Mouse (Mus musculus) 3134 (cell line): ENCODE results near the gene Nbea.

ENCODE experiments used
- DNase-seq: peaks from one replicate; pipeline ENCODE4 v3.0.0-alpha.2; 2011; ENCODE audit warnings: low spot score; ENCODE audit not compliant: insufficient read length; ENCODE audit errors: extremely low read depth

Nbea gene

GRCm38 (mm10) chr3:56183159-56184133 lies at the start of gene Nbea:
Nbea (minus strand) TSS chr3:56183701.
- DNase-seq: peak; percentile 8

DNA sequence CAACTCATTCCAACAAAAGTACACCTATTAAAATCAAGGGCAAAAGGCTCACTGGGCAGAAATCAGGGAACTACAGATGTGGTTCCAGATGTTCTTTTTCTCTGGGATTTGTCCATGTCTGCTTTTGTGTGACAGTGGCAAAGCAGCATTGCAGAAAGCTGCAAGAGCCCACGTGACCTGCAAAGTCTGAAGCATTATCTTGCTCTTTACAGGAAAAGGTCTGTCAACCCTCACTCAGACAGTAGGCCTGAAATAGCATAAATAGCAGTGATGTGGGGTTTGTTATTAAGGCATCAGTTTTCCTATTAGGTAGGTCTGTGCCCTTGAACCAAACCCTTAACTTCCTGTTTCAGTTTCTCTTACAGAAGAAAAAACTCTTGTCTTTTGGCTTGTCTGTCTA lies 45.8 kb upstream of the Nbea start:
- no peak for DNase-seq

GRCm38 (mm10) chr3:56215989-56216388 lies 32.5 kb upstream of the Nbea start:
- no peak for DNase-seq

- DNase-seq: no peak
Measured at GRCm38 (mm10) chr3:56203968-56204367, 20.5 kb upstream of the Nbea start.

DNA sequence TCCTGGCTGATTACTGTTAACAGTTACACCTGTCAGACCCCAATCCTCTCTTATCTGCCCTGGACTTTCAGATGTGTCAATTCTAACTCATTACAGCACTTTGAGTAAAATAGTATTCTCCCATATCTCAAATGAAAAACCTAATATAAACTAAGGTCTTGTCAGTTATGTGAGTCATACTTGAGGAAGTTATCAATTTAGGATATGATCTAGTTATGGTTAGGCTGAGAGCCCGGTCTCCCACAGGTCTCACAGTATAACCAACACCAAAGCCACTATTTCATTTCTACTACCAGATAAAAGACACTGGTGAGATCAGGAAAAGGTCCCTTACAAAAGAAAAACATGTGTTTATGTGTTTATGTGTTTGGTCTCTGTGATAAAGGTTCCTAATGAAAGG lies 4.7 kb upstream of the Nbea start:
- DNase-seq: no peak

GRCm38 (mm10) chr3:56187131-56187779 lies 3.8 kb upstream of the Nbea start:
- no peak for DNase-seq

DNA sequence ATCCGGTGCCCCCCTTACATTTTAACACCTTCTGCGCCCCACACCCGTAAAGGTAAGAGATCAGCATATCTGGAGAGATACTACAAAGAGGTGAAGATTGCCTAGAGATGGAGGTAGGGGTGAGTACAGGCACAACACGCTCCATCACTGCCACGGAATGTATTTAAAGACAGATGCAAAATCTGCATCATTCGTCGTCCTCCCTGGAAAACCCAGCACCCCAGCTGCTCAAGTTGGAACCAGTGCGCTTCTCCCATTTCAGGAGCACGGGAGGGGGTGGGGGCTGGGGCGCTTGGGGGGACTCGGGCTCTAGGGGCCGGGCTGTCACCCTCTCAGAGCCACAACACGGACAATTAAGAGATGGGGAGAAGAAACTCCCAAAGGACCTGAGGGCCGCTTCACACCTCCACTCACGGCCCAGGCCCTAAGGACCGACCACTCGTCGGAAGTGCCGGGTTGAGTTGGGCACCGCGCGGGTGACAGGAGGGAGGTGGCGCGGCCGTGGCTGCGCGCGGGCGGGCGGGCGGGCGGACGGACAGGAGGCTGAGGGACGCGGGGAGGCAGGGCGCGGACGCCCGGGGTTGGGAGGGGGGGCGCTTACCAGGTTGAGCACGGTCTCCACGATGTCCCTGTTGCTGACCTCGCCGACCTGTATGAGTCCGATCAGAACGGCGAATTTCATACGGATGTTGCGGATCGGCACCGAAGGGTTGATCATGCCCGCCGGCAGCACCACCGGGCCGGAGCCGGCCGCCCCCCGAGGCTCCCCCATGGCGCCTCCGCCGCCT lies 936 bp downstream of the Nbea start:
- DNase-seq: no peak

DNA sequence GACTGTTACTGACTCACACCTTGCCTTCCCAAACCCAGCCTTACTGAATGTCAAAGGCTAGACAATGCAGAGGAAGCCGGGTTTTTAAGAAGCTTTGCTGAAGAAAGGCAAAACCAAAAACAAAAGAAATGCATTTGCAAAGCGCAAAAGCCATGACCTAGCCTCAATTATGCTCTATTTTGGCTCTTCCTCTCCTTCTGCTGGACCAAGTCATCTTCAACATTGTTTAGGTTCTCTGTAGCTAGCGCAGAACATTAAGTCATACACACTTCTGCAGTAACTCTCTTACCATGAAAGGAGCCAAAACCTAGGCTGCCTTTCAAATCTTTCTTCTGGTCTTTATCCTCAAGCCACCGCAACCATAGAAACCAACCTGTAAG lies 1.5 kb downstream of the Nbea start:
- DNase-seq: no peak

GRCm38 (mm10) chr3:56181025-56181424 lies 2.5 kb downstream of the Nbea start:
- no peak for DNase-seq

DNA sequence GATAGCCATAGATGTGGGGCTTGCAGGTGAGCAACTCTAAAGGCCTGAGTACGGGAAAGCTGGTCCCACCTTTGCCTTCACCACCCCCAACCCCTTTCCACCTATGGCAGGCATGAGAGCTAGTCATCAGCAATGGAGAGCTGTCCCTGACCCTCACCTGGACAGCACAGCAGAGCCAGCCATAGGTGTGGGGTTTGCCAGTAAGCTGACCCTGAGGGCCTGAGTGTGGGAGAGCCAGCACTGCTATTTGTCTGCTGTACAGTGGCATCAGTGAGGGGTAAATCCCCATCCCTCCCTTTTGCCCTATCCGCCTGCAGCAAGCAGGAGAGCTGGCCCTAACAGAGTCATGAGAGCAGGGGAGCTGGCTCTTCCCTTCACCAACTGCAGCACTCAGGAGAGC lies 25.6 kb downstream of the Nbea start:
- DNase-seq: no peak

- no peak for DNase-seq
Measured at GRCm38 (mm10) chr3:56126674-56127073, 56.8 kb downstream of the Nbea start.

DNA sequence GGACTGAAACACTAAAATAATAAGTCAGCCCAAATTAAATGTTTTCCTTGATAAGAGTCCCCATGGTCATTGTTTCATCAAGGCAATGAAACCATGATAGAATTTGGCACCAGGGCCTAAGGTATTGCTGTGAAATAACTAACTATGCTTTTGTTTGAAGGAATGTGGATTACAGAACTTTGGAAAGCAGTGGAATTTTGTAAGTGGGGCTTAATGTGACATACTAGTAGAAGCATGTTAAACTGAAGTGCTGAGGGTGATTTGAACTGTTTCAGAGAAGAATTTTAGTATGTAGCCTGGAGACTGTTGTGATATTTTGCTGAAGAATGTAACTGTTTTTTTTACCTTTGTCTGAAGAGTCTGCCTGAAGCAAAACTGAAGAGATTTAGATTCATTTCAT lies 66.9 kb downstream of the Nbea start:
- no peak for DNase-seq

GRCm38 (mm10) chr3:56108101-56108500 lies 75.4 kb downstream of the Nbea start:
- no peak for DNase-seq

- no peak for DNase-seq
Measured at GRCm38 (mm10) chr3:56097105-56097504, 86.4 kb downstream of the Nbea start.

DNA sequence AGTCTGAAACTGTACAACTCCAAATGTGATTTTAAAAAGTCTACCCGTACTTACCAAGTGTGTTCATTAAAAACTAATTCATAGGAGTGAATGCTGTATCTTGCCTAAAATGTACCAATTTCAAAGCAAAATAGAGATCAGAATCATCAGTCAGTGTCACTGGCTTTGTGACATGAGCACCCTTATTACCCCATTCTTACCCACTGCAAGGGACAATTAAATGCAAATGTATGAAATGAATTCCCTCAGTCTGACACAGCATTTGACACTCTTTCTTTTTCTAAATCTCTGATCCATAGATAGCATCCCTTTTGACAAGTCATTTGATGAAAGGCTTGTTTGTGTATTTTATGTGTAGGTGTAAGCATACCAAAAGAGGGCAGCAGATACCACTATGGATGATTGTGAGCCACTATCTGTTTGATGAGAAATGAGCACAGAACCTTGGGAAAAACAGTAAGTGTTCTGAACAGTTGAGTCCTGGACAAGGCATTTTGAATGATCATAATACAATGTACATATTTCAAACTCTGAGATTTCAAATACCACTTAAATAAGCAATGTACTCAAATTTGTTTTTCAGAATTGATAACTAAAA lies 104.4 kb downstream of the Nbea start:
- DNase-seq: no peak

GRCm38 (mm10) chr3:56067849-56068248 lies 115.7 kb downstream of the Nbea start:
- no peak for DNase-seq

DNA sequence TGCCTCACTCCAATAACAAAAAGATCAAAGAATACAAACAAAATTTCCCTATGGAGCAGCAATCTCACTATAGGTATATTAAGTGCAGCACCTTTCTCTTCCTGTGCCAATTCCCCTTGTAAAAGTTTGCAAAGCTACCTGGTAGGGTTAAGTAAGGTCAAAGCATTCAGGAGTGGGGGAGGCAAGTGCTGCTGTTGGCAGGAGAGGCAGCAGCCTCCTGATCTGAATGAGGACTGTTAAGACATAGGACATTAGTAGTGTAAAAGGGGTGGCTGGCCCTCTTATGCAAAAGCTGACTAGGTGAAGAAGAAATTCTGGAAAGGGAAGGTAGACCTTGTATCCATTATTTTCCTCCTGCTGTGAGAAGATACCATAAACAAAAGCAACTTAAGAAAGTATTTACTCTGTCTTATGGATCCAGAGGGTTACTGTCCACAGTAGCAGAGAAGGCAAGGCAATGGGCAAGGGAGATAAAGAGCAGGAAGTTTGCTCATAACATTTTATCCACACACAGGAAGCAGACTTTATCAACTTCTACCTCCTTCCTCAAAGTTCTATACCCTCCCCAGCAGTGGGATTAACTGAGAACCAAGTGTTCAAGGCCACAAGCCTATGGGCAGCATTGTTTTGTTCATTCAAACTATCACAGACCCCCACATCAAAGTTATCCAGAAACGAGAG lies 117.0 kb downstream of the Nbea start:
- no peak for DNase-seq

- no peak for DNase-seq
Measured at GRCm38 (mm10) chr3:56065234-56065633, 118.3 kb downstream of the Nbea start.

GRCm38 (mm10) chr3:56045659-56046336 lies 137.7 kb downstream of the Nbea start:
- DNase-seq: no peak

DNA sequence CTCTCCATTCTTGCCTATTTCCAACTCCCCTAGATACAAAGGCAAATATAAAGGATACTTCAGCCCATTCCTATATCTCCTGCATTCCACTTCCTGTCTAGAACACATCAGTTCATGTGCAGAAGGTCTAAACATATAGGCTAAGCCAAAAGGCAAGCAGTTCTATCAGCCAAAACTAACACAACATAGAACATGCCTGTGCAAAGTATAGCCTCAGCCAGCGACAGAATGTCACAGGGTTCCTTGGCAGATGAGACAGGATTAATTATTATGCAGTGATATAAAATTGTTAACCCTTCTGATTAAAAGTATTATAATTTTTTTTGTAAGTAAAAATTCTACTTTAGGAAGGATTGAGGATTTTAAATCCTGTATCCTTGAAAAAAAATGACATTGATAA lies 140.4 kb downstream of the Nbea start:
- no peak for DNase-seq
